Mouse (Mus musculus): ENCODE measurements around the gene Prdm16.

Gene Prdm16

DNA sequence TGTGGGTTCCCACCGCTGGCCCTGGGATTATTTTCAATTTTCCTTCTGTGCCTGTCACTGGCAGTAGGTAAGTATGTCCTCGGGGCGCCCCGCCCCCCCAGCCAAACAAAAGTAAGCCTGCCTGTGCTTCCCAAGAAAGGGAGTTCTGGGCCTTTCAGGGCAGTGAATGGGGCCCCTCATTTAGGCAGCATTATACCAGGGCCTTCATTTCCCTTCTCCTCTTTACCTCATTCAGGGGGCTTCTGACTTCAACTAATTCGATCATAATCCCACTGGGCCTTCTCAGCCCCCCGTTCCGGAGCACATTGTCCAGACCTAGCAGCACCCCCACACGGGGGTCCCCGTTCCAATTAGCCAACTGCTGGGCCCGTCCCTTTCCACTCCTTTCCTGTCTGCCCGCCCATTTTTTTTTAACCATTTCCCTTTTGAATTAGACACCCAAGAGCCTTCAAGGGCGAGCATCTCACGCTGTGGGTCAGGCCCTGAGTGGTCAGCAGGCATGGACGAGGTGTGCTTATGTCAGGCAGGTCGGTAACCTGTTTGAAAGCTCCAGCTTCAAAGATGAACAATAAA is 124.1 kb downstream of the Prdm16 start:
- DNase-seq (ENCODE audit: low read depth): no peak

DNA sequence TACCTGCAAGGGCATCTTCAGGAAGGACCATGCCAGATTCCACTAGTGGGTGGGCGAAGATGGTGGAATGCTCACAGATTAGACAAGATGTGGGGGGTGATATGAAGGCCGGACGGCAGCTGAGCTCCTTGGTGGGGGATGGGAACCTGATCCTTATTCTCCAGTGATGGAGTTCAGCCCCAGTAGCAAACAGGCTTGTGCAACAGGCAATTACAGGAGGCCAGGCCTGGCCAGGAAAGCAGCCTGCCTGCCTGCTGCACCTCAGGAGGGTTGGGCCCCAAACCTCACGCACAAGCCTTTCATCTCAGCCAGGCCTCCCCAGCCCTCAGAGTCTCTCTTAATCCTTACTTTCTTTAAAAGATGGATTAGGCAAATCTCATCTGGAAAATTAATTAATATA is 124.9 kb downstream of the Prdm16 start:
- DNase-seq (ENCODE audit: low read depth): no peak

DNA sequence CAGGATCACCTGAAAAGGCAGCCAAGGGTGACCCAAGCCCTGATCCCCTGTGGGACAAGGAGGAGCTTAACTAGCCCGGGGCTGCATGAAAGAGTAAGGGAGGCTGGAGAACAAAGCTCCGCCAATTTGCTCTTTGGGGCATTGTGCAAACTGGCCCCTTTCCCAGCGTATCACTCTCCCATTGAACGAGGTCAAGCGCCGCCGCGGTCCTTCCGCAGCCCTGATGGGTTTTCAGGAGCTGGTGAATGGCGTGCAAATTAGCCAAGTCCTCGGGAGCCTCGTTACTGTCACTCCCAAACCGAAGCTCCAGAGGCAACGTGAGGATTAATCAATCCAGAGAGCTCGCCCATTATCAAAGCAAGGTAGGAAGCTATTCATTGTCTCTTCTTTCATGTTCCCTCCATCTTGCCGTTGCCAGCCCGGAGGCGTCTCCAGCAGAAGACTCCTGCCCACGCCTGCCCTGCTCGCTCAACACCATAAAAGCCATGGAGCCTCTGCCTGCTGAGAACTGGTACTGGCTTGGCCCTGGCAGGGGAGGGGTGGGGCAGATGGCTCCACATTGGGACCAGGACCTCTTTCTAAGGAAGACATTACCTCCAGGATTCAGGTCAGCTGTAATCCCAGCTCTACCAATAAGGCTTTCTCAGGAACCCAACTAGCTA is 129.8 kb downstream of the Prdm16 start:
- no peak for DNase-seq (ENCODE audit: low read depth)

DNA sequence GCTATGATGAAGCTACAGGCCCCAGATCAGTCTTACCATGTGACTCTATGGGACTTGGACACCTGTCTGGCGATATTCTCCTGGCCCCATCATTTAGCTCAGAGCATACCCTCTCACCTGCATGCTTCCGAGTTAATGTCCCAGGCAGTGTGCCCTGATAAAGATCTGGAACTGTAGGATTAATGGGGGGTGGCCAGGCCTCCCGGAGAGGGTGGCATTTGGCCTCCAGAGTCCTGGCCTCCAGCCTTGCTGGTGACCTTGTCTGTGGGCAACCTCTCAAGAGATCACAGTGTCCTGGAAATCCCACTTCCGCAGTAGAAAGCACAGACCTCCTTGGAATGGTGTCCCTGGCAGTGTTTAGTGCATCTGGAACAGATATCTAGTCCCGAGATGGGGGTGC is 131.4 kb downstream of the Prdm16 start:
- DNase-seq (ENCODE audit: low read depth): no peak

DNA sequence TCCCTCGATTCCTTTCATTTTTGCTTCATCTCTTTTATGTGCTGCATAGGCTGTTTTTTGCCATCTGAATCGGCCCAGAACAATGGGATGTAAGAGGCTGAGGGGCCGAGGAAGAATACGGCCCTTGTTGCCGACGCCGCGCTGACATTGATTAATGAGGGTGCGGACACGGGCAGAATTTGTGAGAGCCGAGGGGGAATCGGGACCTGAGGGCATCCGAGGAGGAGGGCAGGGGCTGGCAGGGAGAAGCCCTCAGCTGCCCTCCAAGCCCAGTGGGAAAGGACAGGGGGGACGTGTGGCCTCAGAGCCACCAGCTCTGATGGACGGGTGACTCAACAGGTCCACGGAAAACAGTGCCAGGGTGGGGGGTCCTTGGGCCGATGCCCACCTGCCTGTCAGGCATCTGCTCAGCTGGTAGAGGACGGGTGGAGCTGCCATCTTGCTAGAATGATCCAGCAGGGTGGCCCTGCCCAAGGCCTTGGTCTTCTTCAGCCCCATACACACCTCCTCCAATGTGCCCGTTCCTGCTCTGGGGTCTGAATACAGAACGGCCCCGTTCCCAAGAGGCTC is 133.3 kb downstream of the Prdm16 start:
- no peak for DNase-seq (ENCODE audit: low read depth)

DNA sequence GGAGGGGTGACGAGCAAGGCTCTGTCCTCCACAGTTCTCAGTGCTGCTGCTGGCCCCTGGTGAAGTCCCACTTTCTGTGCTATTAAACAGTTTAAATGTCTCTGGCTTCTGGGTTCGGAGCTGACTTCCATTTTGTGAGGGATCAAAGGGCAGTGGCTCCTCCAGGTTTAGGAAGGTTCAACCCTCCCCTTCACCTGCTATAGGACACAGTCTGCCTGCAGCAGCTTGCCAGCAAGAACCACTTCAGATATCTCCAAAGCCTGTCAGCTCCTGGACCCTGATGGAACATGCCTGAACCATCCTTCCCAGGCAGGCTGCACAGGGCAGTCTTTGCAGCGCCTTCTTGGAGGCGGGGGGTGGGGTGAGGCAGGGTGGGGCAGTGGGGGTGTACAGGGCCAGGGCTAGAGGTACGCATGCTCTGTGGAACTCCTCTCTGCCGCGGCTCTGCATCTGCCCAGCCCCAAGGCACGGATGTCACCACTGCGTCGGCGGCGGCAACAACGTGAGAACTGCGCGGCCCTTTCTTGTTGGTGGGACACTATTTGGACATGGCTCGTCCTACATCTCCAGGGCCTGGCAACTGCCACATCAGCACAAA is 134.2 kb downstream of the Prdm16 start:
- no peak for DNase-seq (ENCODE audit: low read depth)

GRCm38 (mm10) chr4:154500695-154501094 is 136.0 kb downstream of the Prdm16 start:
- no peak for DNase-seq (ENCODE audit: low read depth)

GRCm38 (mm10) chr4:154499701-154500523 is 136.8 kb downstream of the Prdm16 start:
- DNase-seq (ENCODE audit: low read depth): no peak

- DNase-seq (ENCODE audit: low read depth): no peak
Measured at GRCm38 (mm10) chr4:154497423-154498175, 139.1 kb downstream of the Prdm16 start.

DNA sequence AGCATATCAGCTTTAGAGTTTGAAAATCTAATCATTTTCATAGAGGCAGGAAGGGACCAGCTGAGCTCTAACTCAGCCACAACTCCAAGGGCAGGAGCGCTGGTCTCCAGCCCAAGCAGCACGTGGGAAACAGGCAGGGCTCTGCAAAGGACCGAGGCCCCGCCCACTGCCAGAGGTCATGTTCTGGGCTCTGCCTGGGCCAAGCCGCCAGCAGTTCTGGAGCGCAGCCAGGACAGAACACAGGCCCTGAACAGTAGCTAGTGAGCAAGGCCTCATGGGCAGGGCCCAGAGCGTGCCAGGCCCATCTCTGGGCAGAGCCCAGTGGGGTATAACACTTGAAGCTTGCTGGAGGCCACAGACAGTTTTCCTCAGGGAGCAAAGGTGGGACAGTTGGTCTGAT is 139.7 kb downstream of the Prdm16 start:
- DNase-seq (ENCODE audit: low read depth): no peak

- DNase-seq (ENCODE audit: low read depth): no peak
Measured at GRCm38 (mm10) chr4:154496522-154496921, 140.2 kb downstream of the Prdm16 start.

- DNase-seq (ENCODE audit: low read depth): no peak
Measured at GRCm38 (mm10) chr4:154493996-154494395, 142.7 kb downstream of the Prdm16 start.

DNA sequence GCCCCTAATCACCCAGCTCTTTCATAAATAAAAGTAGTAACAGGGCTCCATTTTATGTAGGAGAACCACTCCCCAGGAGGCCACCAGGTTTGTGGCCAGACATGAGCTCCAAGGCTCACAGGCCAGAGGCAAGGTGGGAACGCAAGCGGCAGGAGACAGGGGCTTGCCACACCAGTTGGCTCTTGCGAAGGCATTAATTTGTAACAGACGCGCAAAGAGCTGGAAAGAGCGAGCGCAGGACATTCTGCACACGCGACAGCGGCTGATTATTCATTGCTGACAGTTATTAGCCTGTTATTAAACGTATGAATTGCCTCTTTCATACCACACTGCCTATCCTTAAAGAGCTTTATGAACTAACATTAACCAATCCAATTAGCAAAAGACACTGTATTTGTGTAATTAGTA is 144.0 kb downstream of the Prdm16 start:
- no peak for DNase-seq (ENCODE audit: low read depth)

DNA sequence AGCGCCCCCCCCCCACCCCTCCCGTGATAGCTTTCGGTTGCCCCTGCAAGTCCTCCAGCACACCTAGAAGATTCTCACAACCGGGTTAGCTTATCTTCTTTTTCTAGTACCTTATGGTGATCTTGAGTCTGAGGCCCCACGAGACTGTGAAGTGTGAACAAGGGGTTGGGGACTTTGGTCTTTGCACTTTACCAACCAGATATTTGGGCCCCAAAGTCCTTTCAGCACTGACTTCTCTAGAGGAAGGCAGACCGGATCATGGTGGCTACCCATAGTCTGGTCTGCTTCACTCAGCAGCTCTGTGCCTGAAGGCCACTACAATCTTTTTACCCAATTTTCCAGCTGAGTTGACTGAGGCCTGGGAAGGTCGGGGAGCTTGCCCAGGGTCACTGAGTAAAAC is 144.4 kb downstream of the Prdm16 start:
- no peak for DNase-seq (ENCODE audit: low read depth)

DNA sequence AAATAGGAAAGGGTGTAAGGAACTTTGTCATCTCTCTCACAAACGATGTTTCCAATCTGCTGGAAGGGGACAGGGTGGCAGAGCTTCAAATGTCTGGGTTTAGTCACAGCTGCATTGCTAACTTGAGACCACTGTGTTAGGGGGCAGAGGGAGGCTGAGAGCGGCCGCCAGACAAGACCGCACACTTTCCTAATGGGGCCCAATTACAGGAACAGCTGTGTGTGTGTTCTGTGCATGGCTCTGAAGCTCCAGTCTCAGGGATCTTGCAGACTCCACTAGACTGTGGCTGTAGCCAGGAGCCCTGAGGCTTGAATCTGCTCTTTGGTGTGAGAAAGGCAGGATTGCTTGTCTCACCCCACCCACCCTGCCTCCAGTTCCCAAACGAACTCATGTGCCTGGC is 148.6 kb downstream of the Prdm16 start:
- DNase-seq (ENCODE audit: low read depth): no peak

GRCm38 (mm10) chr4:154482695-154483094 is 154.0 kb downstream of the Prdm16 start:
- no peak for DNase-seq (ENCODE audit: low read depth)

GRCm38 (mm10) chr4:154481771-154482637 is 154.7 kb downstream of the Prdm16 start:
- no peak for DNase-seq (ENCODE audit: low read depth)

DNA sequence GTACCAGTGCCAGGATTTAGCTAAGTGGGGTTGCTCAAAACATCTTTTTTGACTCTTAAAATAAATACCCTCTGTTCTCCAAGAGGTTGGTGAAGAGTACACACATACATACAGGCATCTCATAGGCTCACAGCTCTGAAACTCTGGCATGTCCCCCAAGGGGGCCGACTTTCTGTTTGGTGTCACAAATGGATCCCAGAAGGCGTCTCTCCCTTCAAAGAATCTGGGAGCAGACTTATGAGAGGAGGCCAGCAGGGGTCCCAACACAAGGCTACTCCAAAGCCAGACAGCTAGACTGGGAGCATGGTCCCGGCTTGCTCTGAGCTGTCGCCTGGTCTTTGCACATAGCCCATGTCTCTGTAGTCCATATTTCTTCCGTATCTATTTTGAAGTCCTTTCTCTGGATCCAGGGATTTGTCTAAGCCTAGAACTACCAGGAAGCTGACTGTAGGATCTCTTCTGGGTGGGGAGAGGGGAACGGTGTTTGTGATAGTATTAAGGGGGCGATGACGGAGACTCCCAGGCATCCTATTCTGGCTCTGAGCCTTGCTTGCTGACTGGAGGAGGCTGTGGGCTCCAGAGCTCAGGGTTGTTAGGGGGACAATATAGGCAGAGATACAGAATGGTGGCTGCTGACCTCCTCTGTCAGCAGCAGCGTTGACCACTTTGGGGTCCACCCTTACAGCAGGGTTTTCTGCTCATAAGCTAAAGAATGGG is 156.0 kb downstream of the Prdm16 start:
- no peak for DNase-seq (ENCODE audit: low read depth)

DNA sequence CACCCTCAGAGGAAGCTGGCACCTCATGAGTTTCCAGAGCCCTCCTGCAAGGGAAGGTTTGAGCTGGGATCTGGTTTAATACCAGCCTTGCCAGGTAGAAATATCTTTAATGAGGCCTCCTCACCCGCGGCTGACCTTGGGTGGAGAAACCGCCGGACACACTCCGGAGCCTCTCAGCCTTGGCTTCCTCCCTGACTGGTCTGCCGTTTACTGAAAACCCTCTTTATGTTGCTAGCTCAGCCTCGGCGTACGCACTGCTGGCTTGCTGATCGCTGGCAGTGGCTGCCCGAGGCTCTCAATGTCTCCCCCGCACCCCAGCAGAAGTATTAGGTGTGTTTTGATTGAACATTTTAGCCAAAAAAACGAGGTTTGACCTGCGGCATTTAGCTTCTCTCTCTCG is 156.5 kb downstream of the Prdm16 start:
- DNase-seq (ENCODE audit: low read depth): no peak

DNA sequence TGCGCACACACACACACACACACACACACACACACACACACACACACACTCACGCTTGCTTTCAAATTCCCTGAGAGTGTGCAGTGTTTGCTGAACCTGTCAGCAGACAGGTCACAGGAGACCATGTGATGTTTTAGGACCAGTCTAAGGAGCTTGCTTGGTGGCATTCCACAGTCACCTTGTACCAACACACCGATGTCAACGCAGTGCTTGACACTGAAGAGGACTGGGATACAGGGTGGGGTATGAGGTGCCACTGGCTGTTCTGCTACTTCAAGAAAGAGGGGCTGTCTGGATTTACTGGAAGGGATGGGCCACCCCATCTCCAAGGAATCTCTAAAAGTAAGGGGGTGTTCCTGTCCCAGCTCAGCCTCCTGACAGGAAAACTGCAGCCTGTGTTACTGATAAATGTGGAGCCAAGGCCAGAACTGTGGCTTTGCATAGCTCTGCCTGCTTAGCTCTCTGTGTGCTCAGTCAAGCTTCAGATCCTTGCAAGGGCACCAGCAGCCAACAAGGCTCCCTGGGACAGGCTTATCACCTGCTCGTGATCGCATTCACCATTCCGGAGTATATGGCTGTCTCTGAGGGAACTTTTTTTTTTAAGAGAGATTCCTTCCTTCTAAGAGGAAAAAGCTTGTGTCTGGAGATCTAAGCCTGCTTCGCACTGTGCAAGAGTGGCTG is 157.6 kb downstream of the Prdm16 start:
- DNase-seq (ENCODE audit: low read depth): no peak

All from c-Kit-positive CD71-negative TER-119-negative erythroid progenitor cells, embryonic 14.5 days (primary cell).